Mouse (Mus musculus) liver, embryonic 14.5 days (tissue): ENCODE measurements around the gene Mrm2.
A peak's percentile ranks its signal among the peaks of the same experiment; 100 is the strongest.

ENCODE experiments used
- CTCF ChIP-seq: IDR thresholded peaks from 2 replicates; pipeline ENCODE4 v1.5.1; 2016; ENCODE audit warnings: antibody characterized with exemption, low read depth, control low read depth
- EP300 ChIP-seq: IDR thresholded peaks from 2 replicates; pipeline ENCODE4 v1.6.1; 2016; ENCODE audit warnings: antibody characterized with exemption, low read depth

GRCm38 (mm10) chr5:140321756-140322575 lies 9.7 kb downstream of the Mrm2 start:
- peak; percentile 41 for TF ChIP-seq CTCF
- TF ChIP-seq EP300 = no peak
